Mouse (Mus musculus) lung, postnatal 14 days (tissue): ENCODE measurements at regions not wholly inside any gene's neighbourhood (a gene's known extent, or its start where the extent isn't known, plus 50 kb on each side); places are given as distances from the start of the nearest gene placed in this dataset.
"Not testable (repeated sequence)": the region's sequence is repeated elsewhere in the genome, so short reads cannot be mapped to it uniquely, and the experiment has no call there.

Experiments
- DNase-seq: peaks from one replicate; pipeline ENCODE4 v3.0.0; 2021

DNA sequence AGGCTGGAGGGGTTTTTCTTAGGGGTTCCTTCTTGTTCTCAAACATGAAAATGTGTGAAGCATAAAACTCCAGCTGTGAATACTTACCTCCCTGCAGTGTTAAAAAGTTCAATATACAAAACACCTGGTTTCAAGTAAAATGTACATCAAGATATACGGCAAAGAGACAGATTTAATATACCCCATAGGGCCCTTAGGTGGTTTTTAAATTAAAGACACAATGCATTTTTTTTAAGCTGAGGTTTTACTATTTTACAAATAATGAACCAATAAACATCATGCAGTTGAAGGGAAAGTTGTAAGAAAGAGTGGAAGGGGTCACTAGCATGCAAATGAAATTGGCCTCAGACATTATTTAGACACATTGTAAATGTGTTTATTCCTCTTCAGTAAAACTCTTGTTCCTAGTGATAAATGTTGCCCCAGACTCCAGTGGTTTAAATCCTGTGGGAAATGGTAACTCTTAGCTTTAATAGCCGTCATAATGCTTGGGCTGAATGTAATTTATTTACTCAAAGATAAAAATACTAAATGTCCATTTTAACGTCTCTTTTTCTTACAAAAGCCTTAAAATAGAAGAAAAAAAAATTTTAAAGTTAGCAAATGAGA, 1337.9 kb downstream of the Efnb2 start:
- no peak for DNase-seq

DNA sequence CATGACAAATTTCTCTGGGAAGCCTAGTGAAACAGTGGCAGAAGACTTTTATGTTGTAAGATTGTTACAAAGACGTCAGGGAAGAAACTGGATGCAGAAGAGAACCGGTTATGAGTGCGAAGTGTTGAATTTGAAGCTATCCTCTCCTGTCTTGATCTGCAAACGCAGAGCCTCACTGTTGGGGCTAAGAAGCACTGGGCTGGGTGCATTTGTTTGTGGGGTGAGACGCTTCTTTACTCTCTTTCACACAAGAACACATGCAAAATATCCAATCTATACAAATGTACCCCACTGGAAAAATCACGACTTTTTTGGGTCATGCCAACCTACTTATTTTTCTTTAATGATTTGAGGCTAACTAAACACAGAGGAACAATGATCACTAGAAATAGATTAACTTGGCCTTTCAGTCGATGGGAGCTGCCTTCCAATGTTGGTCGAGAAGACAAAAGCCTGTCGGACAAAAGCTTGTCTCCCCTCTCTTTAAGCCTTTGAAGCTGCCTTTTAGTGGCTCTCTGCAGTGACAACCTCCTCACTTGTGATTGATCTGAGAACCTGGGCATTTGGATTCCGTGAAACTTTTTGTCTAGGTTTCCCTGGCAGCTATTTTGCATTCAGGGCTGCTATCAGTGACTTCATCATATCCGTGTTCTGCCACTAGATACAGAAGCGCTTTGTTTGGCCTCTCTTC, 1338.5 kb downstream of the Efnb2 start:
- DNase-seq, result no peak

DNA sequence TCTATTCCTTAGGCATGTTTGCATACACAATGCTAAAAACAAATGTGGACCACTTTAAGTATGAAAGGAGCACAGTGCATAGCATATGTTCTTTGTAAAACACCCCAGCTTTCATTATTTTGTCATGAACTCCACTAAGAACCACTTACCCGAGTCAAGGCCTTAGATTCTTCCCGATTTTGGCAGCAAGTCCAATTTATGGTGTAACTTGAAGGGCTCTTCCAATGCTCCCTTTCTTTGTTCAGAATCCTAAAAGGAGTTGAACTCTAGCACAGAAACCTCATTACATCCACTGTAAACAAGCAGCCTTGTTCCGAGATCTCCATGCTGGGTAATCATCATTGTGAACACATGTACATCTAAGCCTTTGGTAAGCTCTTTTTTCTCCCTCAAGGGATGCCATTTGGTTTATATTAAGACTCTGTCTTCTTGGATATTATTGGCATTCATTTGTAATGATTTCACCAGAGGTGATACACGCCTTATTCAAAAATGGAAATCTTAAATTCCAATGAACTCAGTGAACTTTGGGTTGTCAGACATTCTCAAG, 1344.2 kb downstream of the Efnb2 start:
- no peak for DNase-seq

DNA sequence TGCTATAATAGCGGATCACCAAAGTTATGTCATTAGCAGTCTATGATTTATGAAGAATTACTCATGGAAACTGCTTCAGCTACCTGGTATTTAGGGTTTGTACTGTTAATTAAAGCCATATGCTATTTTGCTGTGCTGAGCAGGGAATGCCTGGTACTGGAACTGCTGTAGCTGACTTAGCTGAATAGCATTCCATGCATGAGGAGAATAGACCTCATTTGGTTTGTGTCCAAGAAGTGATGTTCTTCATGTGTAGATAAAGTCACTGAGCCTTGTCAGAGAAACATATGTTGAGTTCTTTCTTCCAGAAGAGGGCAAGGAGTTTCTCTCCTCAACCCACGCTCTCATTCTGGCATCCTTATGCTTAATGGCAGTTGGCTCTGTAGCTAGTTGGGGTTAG, 1351.8 kb downstream of the Efnb2 start:
- DNase-seq, result no peak

DNA sequence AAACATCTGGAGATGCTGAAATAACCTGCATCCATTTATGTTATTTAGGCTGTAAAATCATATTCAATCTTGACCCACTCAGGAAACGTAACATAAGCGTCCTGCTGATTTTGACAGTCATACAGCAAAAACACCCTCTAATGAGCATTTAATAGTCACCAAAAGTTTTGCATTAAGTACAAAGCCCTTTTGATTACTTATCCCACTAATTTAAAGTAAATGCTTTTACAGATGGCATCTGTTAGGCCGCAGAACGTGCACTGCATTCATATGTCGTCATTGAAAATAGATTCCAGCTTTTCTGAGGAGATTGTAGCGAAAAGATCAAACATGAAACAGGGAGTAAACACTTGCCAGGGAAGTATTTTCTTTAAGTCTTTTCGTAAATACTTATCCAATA, 1371.7 kb downstream of the Efnb2 start:
- DNase-seq, result no peak

DNA sequence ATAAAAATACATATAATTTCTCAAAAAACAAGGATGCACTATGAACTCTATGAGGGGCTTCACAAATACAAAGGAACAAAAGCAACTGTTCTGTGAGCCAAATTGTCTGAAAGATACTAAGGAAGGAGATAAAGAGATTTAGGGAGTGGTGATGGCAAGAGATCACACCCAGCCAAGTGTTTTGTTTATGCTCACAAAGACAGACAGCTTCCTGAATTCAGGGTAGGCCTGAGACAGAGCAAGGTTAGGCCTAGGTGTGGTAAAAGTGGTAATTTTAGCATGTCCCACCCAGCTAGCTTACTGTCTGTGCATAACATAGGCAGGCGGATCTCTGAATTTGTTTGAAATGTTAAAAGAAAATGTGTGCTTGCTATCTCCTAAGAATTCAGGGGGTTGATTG, 1374.5 kb downstream of the Efnb2 start:
- no peak for DNase-seq

DNA sequence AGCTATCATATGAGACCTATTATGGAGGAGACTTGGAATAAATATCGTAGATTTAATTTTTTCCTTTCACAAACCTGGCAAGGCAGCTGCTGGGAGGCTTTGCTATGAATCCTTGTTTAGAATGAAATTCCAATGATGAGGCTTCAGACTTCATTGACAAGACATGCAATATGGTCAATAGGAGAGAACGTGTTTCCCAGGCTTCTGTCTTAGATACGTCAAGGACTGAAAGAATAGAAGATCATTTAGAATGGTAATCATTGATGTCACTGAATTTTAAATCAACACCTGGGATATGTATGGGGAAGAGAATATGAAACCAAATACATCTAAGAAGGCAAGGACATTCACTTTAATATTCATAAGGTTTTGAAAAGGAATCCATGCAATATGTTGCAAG, 1393.6 kb downstream of the Efnb2 start:
- no peak for DNase-seq

DNA sequence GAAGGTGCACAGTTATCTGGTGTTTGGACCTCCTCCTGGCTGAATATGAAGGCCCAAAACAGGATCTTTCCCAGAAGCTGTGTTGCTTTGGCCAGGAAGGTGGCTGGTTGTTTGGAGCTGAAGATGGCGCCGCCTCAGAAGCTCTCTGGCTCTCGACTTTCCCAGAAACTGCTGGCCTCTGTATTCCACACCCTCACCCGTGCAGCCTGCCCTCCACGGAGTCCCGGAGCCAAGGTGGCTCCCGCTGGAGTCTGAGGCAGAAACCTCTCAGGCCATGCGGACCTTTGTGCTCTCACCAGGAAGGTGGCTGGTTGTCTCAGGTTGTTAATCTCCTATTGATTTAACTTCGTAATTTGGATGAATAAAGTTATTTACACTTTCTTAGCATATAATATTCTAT, 1406.7 kb downstream of the Efnb2 start:
- not testable (repeated sequence) for DNase-seq

DNA sequence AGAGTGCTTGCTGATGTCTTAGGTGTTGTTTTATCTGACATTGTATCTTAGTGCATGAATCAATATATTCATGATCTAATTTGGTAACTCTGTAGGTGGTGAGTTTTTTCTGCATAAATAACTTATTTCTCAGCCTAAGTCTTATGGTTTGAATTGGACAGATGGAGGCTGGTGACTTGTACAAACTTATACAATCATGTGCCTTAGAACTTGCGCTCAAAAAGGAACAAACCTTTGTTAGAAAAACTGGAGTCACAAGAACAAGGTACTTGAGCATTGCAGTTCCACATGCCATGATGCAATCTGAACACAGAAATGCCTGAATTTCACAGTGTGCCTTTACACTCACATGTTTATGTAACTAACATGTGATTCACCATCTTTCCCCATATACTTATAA, 1420.7 kb downstream of the Efnb2 start:
- DNase-seq, result no peak

DNA sequence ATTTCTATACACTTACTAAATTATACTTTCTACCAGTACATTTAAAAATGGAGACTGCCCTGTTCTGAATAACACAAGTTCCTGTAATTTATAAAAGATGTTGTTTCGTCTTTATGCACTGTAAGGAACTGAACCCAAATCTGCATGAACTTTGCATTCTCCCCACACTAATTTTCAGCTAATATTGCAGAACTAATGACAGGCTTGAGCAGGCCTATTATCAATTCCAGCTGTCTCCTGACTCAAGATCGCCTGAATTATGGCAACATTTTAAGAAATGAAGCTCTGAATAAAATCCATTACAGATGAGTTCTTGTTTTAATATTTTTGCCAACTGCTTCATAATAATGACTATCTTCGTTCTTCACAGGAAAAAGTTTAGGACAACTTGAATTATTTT, 1427.0 kb downstream of the Efnb2 start:
- no peak for DNase-seq

DNA sequence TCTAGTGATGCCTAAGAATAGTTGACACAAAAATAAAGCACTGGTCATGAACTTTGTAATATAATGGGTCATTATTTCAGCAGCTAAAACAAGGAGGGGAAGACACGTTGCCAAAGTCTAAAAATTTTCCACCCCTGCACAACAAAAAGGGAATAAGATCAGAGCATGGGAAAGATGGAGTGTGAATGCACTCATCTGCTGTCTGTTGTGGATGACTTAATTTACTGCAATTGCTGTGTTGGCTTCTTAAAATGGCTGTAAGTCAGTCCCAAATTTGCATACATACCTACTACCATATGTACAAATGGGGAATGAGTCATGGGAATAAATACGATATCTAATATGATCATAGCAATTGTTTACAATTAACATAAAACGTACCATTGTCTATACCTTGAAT, 1441.7 kb downstream of the Efnb2 start:
- no peak for DNase-seq

DNA sequence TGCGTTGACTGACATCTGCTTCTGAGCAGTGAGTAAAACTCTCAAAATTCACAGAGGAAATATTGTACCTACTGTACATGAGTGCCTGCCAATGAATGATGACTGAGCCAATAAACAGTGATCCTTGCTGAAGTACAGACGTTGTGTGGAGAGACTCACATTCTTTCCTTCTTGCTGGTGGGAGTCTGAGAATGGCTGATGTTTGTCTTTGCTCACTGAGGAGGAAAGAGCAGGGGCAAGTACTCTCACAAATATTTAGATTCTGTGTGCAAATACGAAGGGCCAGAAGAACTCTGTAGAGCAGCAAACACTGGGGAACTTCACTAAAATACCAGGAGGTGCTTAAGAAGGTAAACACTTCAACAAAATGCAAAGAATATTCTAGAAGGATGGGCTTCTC, 1453.9 kb downstream of the Efnb2 start:
- peak; percentile 11 for DNase-seq

DNA sequence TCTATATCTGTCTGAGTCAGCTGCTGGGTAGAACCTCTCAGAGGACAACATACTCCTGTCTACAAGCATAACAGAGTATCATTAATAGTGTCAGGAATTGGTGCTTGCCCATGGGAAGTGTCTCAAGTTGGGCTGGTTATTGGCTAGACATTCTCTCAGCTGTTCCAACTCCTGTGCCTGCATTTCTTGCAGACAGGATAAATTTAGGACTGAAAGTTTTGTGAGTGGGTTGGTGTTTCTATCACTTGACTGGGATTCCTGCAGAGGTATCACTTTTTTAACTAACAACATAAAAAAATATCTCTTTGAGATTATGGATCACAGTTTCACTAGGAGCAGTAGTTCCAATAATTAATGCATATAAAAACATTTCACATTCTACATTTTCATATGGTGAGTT, 1454.4 kb downstream of the Efnb2 start:
- DNase-seq, result no peak

DNA sequence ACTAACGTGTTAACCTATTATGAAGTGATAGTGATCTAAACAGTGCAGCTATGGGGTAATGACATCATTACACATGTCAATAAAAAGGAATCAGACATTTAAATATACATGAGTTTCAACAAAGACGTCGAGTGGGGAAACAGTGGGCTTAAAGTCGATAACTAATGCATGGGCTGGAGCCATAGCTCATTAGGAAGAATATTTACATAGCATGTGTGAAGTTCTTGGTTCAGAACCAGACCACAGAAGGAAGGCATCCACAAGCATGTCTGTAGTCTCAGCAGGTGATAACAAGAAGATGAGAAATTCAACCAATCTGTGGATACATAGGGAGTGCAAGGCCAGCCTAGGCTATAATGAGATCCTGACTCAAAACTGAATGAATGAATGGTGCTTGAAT, 1456.0 kb downstream of the Efnb2 start:
- no peak for DNase-seq

DNA sequence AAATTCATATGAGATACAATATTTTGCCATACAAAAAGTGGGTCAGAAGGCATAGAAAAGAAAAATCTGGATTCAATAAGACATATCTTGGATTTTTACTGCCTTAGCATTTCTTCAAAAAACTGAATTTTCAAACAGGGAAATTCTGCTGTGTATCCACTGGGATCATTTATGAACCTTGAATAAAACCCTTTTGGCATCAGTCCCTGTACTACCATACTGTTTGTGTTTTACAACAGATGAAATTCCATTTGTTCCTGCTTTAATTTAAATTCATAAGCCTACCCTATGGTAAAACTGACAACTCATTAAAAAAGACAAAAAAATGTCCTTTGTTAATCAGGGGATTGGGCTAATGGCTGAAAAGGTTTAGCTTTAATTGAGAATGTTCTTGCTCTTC, 1470.3 kb downstream of the Efnb2 start:
- DNase-seq, result no peak

DNA sequence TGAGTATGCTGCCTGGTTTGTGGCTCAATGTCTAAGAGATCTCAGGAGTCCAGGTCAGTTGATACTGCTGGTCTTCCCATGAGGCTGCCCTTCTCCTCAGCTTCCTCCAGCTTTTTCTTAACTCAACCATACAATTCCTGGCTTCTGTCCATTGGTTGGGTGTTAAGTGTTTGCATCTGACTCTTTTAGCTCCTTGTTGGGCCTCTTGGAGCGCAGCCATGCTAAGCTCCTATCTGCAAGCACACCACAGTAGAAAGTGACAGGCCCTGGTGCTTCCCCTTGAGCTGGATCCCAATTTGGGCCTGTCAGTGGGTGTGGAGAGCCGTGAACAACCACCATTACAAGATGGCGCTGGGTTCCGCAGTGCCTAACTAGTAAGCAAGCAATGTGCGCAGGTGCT, 1497.7 kb downstream of the Efnb2 start:
- peak; percentile 17 for DNase-seq

DNA sequence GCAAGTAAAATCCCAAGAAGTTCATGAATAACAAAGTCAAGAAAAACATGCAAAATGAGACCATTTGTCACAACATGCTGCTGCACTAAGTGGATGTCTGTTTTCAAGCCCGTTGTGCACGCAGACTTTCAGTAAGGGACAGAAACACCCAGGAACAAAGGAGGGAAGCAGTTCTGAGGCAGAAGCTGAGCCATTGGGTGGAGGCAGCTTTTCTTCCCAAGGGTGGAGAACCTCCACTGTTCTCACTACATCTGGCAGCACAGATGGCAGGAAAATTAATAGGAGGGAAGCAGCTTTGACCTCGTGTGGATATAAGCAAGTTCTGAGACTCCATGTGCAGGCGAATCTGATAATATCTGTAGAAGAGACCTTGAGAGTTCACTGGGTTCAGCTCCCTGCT, 1529.3 kb downstream of the Efnb2 start:
- DNase-seq, result no peak

DNA sequence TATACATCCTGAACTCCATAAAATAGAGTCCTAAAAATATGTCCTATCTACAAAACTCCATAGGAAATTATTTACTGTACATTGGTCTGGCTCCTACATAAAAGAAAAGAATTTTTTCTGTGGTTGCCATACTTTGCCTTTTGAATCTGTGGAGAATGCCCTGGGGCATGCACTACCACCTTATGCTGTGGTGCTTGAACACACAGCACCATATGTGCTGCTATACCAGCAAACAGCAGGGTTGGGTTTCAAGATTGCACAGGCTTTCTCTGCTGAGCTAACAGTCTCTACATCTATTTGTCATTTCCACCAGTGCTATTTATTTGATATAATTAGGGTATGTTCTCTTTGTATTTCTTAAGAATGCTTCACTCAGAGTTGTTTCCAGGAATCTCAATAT, 1552.2 kb downstream of the Efnb2 start:
- DNase-seq, result no peak

DNA sequence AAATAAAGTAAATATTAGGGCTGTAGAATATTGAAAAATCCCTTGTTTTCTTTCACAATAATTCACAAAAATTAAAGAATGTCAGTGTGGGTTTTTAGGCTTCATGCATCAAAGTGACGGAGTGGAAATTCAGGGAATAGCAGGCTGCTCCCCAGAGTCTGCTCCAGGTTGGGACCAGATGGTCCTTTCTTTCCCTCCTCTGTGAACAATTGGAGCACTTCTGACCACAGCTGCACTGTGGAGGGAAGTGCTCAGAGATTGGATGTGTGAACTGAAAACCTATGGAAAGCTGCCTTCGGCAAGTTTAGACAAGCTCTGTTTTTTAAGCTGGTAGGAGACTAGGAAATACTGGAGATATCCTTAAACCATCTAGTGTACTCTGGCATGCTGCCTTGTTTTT, 1563.5 kb downstream of the Efnb2 start:
- no peak for DNase-seq

DNA sequence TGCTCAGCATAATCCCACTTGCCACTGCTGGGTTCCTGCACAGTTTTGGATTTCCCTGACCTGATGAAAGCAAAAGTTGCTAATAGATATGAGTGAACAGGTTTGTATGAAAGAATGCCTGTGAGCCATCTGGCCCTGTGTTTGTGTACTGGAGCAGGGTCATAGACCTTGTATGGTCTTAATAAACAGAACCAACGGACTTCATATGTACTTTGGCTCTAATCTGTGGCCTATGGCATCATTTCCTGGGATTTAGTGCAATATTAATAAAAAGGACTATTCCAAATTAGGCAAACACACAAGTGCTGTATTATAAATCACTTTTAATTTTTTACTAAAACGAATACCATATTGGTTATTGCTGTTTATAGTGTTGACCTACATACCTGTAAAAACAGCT, 1568.2 kb downstream of the Efnb2 start:
- no peak for DNase-seq

DNA sequence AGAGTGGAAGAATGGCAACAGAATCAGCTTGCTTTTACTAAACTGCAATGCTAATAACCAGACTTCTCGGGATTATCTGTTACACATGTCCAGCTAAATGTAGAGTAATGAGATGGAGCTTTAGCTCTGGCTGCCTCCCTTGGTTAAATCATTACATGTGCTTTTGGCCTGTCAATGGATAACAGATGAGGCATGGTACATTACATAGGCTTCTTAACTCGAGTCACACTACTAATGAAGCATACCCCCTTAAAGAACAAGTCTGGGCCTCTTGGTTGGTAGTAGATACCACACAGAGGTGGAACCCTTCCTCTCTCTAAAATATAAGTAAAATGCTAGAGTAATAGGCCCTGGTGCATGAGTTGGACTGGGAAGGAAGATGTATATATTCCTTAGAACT, 1572.9 kb downstream of the Efnb2 start:
- DNase-seq, result no peak

DNA sequence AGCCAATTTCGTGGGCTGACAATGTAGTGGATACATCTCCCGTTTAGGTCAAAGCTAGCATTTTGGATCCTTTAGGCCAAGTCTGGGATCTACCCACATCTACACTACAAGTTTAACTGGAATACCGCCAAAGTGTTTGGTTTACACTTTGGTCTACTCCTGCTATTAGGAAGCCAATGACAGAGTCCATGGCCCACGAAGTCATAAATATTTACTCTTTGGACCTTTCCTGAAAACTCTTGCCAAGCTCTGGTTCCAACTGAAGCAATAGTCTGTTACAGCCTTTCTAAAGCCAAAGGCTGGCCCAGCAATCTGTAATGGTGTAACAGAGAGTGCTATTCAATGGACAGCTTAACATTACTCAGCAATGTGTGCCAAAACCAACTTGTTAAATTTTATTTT, 1600.8 kb downstream of the Efnb2 start:
- peak; percentile 50 for DNase-seq

DNA sequence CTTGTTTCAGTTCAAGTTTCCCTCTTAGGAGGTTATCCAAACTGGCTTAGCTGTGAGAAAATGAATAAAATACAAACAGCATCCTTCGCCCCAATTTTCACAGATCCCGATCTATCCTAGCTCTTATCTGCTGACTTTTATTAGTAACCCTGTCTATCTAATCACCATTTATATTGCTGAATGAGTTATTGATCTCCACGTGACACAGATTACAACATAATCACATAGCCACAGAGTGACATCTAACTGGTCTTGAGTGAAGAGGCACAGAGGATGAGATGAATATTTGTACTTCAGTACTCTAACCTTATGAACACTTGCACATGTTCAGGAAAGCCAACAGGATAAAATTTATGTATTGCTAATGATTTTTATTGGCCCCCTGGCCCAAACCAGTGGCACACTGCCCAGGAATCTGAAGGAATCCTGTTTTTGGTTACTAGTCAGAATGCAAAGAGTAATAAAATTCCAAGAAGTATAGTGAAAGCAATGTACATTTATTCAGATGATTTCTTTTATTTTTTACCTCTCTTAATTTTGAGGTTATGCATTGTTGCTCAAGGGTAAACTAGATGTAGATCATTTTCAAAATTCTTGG, 1634.7 kb downstream of the Efnb2 start:
- no peak for DNase-seq

DNA sequence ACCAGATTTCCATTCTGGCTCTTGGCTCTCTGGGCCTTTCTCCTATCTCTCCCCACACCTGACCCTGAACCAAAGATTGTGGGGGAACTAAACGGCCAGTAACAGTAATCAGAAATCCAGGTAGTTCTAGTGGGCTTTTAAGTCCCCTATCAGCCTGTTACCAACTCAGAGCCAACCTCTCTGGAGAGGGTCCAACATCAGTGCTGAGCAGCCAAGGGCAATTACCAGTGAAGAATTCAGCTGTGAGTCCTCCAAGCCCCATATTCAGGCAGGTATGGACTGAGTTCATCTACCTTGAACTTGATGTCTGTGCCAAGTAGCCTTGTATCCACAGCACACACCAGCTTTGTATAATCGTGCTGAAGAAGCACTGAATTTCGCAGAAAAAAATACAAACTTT, 1636.7 kb downstream of the Efnb2 start:
- DNase-seq, result no peak

DNA sequence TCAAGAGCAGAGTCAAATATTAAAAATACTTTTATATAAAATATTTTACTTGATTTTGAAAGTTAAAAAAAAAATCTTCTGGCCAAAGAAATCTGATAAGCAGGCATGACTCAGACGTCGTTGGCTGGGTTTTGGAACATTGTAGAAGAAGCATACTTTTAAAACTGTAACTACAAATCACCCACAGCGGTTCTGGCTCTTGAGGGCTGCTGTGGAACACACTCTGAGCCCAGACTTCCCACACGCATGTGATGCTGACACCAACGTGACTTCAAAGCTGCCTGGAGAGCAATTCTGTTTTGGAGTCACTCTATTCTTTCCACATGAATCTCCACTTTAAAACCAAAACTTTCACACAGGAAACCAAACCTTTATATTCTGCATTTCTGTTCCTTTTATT, 1649.2 kb downstream of the Efnb2 start:
- DNase-seq, result no peak
